Mouse (Mus musculus): ENCODE measurements around the gene Soat2. TPM values are rescaled to one million over a fixed set of nuclear protein-coding genes. Genes with fewer than 3 reads are reported as not detected.

Gene Soat2
- polyA plus RNA-seq, 1 experiment from 2014 or later = 1.1 TPM

Other genes with a start within 250 kb of the Soat2 start
- 1.2 and 43.4 TPM in 2 replicates for gene Krt4, start 225.8 kb upstream of the Soat2 start, polyA plus RNA-seq (2015; fragmentation: Nextera tagmentation; extraction: Ambion mirVana)
- gene Krt79, start 210.2 kb upstream of the Soat2 start, polyA plus RNA-seq (2015; fragmentation: Nextera tagmentation; extraction: Ambion mirVana) = 0.71 and 0.74 TPM in 2 replicates
- gene Krt78, start 196.2 kb upstream of the Soat2 start, polyA plus RNA-seq (2015; fragmentation: Nextera tagmentation; extraction: Ambion mirVana) = 0.43 and 0.50 TPM in 2 replicates
- gene Krt8, start 146.0 kb upstream of the Soat2 start, polyA plus RNA-seq (2015; fragmentation: Nextera tagmentation; extraction: Ambion mirVana) = 1,106 and 1,123 TPM in 2 replicates
- 1,281 and 1,324 TPM in 2 replicates for gene Krt18, start 122.3 kb upstream of the Soat2 start, polyA plus RNA-seq (2015; fragmentation: Nextera tagmentation; extraction: Ambion mirVana)
- gene Eif4b, start 76.8 kb upstream of the Soat2 start, polyA plus RNA-seq (2015; fragmentation: Nextera tagmentation; extraction: Ambion mirVana) = 93.3 and 103 TPM in 2 replicates
- gene Tns2, start 50.1 kb upstream of the Soat2 start, polyA plus RNA-seq (2015; fragmentation: Nextera tagmentation; extraction: Ambion mirVana) = 4.4 and 5.2 TPM in 2 replicates
- 19.1 and 19.9 TPM in 2 replicates for gene Spryd3, start 14.3 kb upstream of the Soat2 start, polyA plus RNA-seq (2015; fragmentation: Nextera tagmentation; extraction: Ambion mirVana)
- gene Igfbp6, start 6.2 kb upstream of the Soat2 start, polyA plus RNA-seq (2015; fragmentation: Nextera tagmentation; extraction: Ambion mirVana) = 6.8 and 7.5 TPM in 2 replicates
- 48.8 and 64.9 TPM in 2 replicates for gene Zfp740, start 52.7 kb downstream of the Soat2 start, polyA plus RNA-seq (2015; fragmentation: Nextera tagmentation; extraction: Ambion mirVana)
- 32.2 and 33.7 TPM in 2 replicates for gene Csad, start 54.2 kb downstream of the Soat2 start, polyA plus RNA-seq (2015; fragmentation: Nextera tagmentation; extraction: Ambion mirVana)
- gene Itgb7, start 81.4 kb downstream of the Soat2 start, polyA plus RNA-seq (2015; fragmentation: Nextera tagmentation; extraction: Ambion mirVana) = 65.6 and 68.7 TPM in 2 replicates
- 6.0 and 7.4 TPM in 2 replicates for gene Rarg, start 107.0 kb downstream of the Soat2 start, polyA plus RNA-seq (2015; fragmentation: Nextera tagmentation; extraction: Ambion mirVana)
- gene Gm9918, start 120.0 kb downstream of the Soat2 start, polyA plus RNA-seq (2015; fragmentation: Nextera tagmentation; extraction: Ambion mirVana) = 0.17 and 0.26 TPM in 2 replicates
- 53.5 and 55.1 TPM in 2 replicates for gene Mfsd5, start 128.9 kb downstream of the Soat2 start, polyA plus RNA-seq (2015; fragmentation: Nextera tagmentation; extraction: Ambion mirVana)
- gene Espl1, start 145.7 kb downstream of the Soat2 start, polyA plus RNA-seq (2015; fragmentation: Nextera tagmentation; extraction: Ambion mirVana) = 17.7 and 18.0 TPM in 2 replicates
- gene Pfdn5, start 175.6 kb downstream of the Soat2 start, polyA plus RNA-seq (2015; fragmentation: Nextera tagmentation; extraction: Ambion mirVana) = 446 and 454 TPM in 2 replicates
- gene Myg1, start 181.2 kb downstream of the Soat2 start, polyA plus RNA-seq (2015; fragmentation: Nextera tagmentation; extraction: Ambion mirVana) = 94.7 and 107 TPM in 2 replicates
- 56.8 and 61.7 TPM in 2 replicates for gene Aaas, start 200.2 kb downstream of the Soat2 start, polyA plus RNA-seq (2015; fragmentation: Nextera tagmentation; extraction: Ambion mirVana)
- gene Sp7, start 216.7 kb downstream of the Soat2 start, polyA plus RNA-seq (2015; fragmentation: Nextera tagmentation; extraction: Ambion mirVana) = 0.10 and 0.13 TPM in 2 replicates

All from thymus, postnatal 0 days (tissue).